Comparison of ENCODE assay signal across 10 mouse cellular contexts in the genomic region with DNA sequence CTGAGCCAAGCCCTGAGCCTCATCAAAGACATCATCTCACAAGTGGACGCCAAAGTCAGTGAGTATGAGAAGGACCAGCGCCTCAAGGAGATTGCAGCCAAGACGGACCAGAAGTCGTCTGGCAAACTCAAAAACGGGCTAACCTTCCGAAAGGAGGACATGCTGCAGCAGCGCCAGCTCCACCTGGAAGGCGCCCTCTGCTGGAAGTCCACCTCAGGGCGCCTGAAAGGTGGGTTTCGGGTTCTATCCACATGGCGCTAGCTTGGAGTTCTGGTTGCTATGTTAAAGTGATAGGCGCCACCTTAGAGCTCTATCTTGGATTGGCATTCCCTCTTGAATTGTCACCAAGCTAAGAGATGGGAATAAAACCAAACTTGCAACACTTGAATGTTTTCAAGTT. TPM values are rescaled to one million over a fixed set of nuclear protein-coding genes. Genes with fewer than 3 reads are reported as not detected.
DNase-seq lines count a peak whose midpoint lies in the region; ATAC-seq and TF ChIP-seq lines count a peak whose summit lies in the region.
"Had no signal": no experiment of that assay in that cellular context is flagged by ENCODE, and none has a peak within 500 bp of the region (broad histone marks: within the 10 kb centered on the region; RNA-seq: fewer than 3 reads in every experiment).

No protein-coding gene starts in this region.

- H3K4me1 ChIP-seq in lung, embryonic 14.5 days (ENCODE audit: insufficient read depth), result no peaks in the 10 kb centered on the region
- peaks cover 34% of the 10 kb centered on the region for H3K4me1 ChIP-seq in G1E (ENCODE audit: insufficient read depth, low read depth, low read length)
- no peaks in the 10 kb centered on the region; a peak in 1 of 4 replicates for H3K4me1 ChIP-seq in liver, embryonic 14.5 days (replicated peaks; ENCODE audit: control insufficient read depth in 2 of 2, insufficient read depth in 2 of 2, low read length in 1 of 2)

- ATAC-seq in lung, embryonic 14.5 days (ENCODE audit: insufficient read depth), result no peak
- ATAC-seq in G1E (ENCODE audit: extremely low read depth, insufficient number of reproducible peaks, low FRiP score, poor library complexity, severe bottlenecking), result no peak
- ATAC-seq in liver, embryonic 14.5 days (ENCODE audit: insufficient read depth), result no peak

- H3K4me3 ChIP-seq in lung, embryonic 14.5 days (ENCODE audit: low read depth, low read length), result no peak overlapping the region
- H3K4me3 ChIP-seq in G1E (ENCODE audit: low read depth, low read length), result no peak overlapping the region
- no peak overlapping the region for H3K4me3 ChIP-seq in liver, embryonic 14.5 days (ENCODE audit: insufficient read depth in 1 of 2, low read depth in 2 of 2, low read length in 2 of 2)

- peaks cover 67% of the 10 kb centered on the region for H3K36me3 ChIP-seq in lung, embryonic 14.5 days (ENCODE audit: insufficient read depth)
- H3K36me3 ChIP-seq in G1E (replicated peaks), result peaks cover 91% of the 10 kb centered on the region
- H3K36me3 ChIP-seq in liver, embryonic 14.5 days (replicated peaks; ENCODE audit: control insufficient read depth, insufficient read depth, low read depth), result no peaks in the 10 kb centered on the region; the same call in 1 of the 2 replicates

- TF ChIP-seq CTCF in lung, embryonic 14.5 days (IDR thresholded peaks at IDR 0.05; ENCODE audit: low read depth), result peak; percentile 51
- 0 out of 2 replicates have a peak, but pooled peaks have one; percentile 16 for TF ChIP-seq CTCF in G1E (IDR thresholded peaks at IDR 0.05; ENCODE audit: low read depth, low read length)
- TF ChIP-seq CTCF in liver, embryonic 14.5 days (IDR thresholded peaks at IDR 0.05; ENCODE audit: low read depth), result peak; percentile 75

- 81% methylated on average over 12 of the region's 12 CpGs for WGBS in lung, embryonic 14.5 days
- 76% methylated on average over 12 of the region's 12 CpGs for WGBS in liver, embryonic 14.5 days (ENCODE audit: insufficient replicate concordance)

- H3K9me3 ChIP-seq in lung, embryonic 14.5 days (ENCODE audit: low read depth, low read length), result no peaks in the 10 kb centered on the region
- no peaks in the 10 kb centered on the region for H3K9me3 ChIP-seq in G1E (replicated peaks)
- H3K9me3 ChIP-seq in liver, embryonic 14.5 days (ENCODE audit: control insufficient read depth, low read length), result no peaks in the 10 kb centered on the region

- no peak overlapping the region for H3K4me2 ChIP-seq in lung, embryonic 14.5 days
- no peak overlapping the region for H3K4me2 ChIP-seq in liver, embryonic 14.5 days (ENCODE audit: low read depth)

- H3K9ac ChIP-seq in lung, embryonic 14.5 days, result no peak overlapping the region
- H3K9ac ChIP-seq in liver, embryonic 14.5 days (replicated peaks), result no peak overlapping the region

- TF ChIP-seq EP300 in liver, embryonic 14.5 days (IDR thresholded peaks at IDR 0.05; ENCODE audit: low read depth), result no peak

- H3K27me3 ChIP-seq in lung, embryonic 14.5 days (ENCODE audit: insufficient read depth, low read length), result no peaks in the 10 kb centered on the region
- no peaks in the 10 kb centered on the region for H3K27me3 ChIP-seq in G1E (ENCODE audit: insufficient read depth, low read length)
- no peaks in the 10 kb centered on the region for H3K27me3 ChIP-seq in liver, embryonic 14.5 days (ENCODE audit: control insufficient read depth, insufficient read depth, low read length)

- no peak overlapping the region for H3K27ac ChIP-seq in lung, embryonic 14.5 days (ENCODE audit: low read depth)
- H3K27ac ChIP-seq in liver, embryonic 14.5 days, result no peak overlapping the region

- DNase-seq in embryo, embryonic 11 days, result peak; percentile 26
- no peak for DNase-seq in embryo, embryonic 9.5 days (ENCODE audit: extremely low spot score)
- peak; percentile 9 for DNase-seq in lung, embryonic 14.5 days
- no peak for DNase-seq in lung, postnatal 25 days (ENCODE audit: low spot score)
- no peak for DNase-seq in G1E (ENCODE audit: low spot score)
- DNase-seq in liver, embryonic 14.5 days (ENCODE audit: low read depth in 3 of 3, low spot score in 3 of 3), result no peak
- DNase-seq in ovary, adult 18-20 months (ENCODE audit: low spot score), result no peak
- no peak for DNase-seq in urinary bladder, postnatal 25 days (ENCODE audit: low spot score)

RNA-seq across cellular contexts. Expression of gene Pex11g, which starts 28.0 kb away (rescaled TPM):
- 3.9 and 4.4 TPM in 2 replicates for polyA plus RNA-seq in lung, embryonic 14.5 days (2014; fragmentation: Nextera tagmentation; extraction: Ambion mirVana)
- total RNA-seq in G1E (2014; fragmentation: Nextera tagmentation) (5.0 and 5.6 TPM in 2 replicates), G1E (2017) (1.9 and 2.1 TPM in 2 replicates)
- 1.1 and 1.2 TPM in 2 replicates for polyA plus RNA-seq in G1E (2012)
- 2.5 and 3.1 TPM in 2 replicates for polyA plus RNA-seq in liver, embryonic 14.5 days (2012; rRNA removed)
- polyA plus RNA-seq in liver, embryonic 14.5 days (2014; fragmentation: Nextera tagmentation; extraction: Ambion mirVana), result 2.7 and 3.5 TPM in 2 replicates

RNA-seq across cellular contexts. Expression of gene Tex45, which starts 31.2 kb away (rescaled TPM):
- polyA plus RNA-seq in lung, embryonic 14.5 days (2014; fragmentation: Nextera tagmentation; extraction: Ambion mirVana), result not detected in 2 replicates
- total RNA-seq in G1E (2014; fragmentation: Nextera tagmentation) (not detected in 2 replicates), G1E (2017) (0.11 TPM in 1 of 2 replicates, not detected in the other)
- polyA plus RNA-seq in G1E (2012), result not detected in 2 replicates
- 0.05 TPM in 1 of 2 replicates, not detected in the other for polyA plus RNA-seq in liver, embryonic 14.5 days (2012; rRNA removed)
- 0.10 TPM in 1 of 2 replicates, not detected in the other for polyA plus RNA-seq in liver, embryonic 14.5 days (2014; fragmentation: Nextera tagmentation; extraction: Ambion mirVana)
- polyA plus RNA-seq: heart, embryonic 14.5 days; large intestine, adult 2 months had no signal

RNA-seq across cellular contexts. Expression of gene Arhgef18, which starts 46.7 kb away (rescaled TPM):
- 7.8 TPM in 2 replicates for polyA plus RNA-seq in lung, embryonic 14.5 days (2014; fragmentation: Nextera tagmentation; extraction: Ambion mirVana)
- 13.0 and 13.1 TPM in 2 replicates for total RNA-seq in G1E (2014; fragmentation: Nextera tagmentation)
- total RNA-seq in G1E (2017), result 12.4 and 13.3 TPM in 2 replicates
- 37.6 and 47.7 TPM in 2 replicates for polyA plus RNA-seq in G1E (2012)
- polyA plus RNA-seq in liver, embryonic 14.5 days (2012; rRNA removed), result 3.4 and 3.6 TPM in 2 replicates
- 2.0 and 2.5 TPM in 2 replicates for polyA plus RNA-seq in liver, embryonic 14.5 days (2014; fragmentation: Nextera tagmentation; extraction: Ambion mirVana)

RNA-seq across cellular contexts. Expression of gene Zfp358, which starts 53.4 kb away (rescaled TPM):
- 19.9 and 21.7 TPM in 2 replicates for polyA plus RNA-seq in lung, embryonic 14.5 days (2014; fragmentation: Nextera tagmentation; extraction: Ambion mirVana)
- 25.7 and 26.6 TPM in 2 replicates for total RNA-seq in G1E (2014; fragmentation: Nextera tagmentation)
- 6.6 and 7.4 TPM in 2 replicates for total RNA-seq in G1E (2017)
- 19.2 and 22.7 TPM in 2 replicates for polyA plus RNA-seq in G1E (2012)
- 4.8 and 6.8 TPM in 2 replicates for polyA plus RNA-seq in liver, embryonic 14.5 days (2012; rRNA removed)
- 1.7 and 2.0 TPM in 2 replicates for polyA plus RNA-seq in liver, embryonic 14.5 days (2014; fragmentation: Nextera tagmentation; extraction: Ambion mirVana)

Comparison
In these comparisons a context has a peak if more than half of its experiments do, and no peak if none do; other contexts are left out.
1. DNase-seq: peak in embryo, embryonic 11 days (single experiment) and lung, embryonic 14.5 days (single experiment); none in embryo, embryonic 9.5 days (single experiment), lung, postnatal 25 days (single experiment), G1E (single experiment), liver, embryonic 14.5 days (0 of 3), ovary, adult 18-20 months (single experiment) and urinary bladder, postnatal 25 days (single experiment).
2. CTCF ChIP-seq: peak in every context shown above with its lines; median percentile 75 in liver, embryonic 14.5 days; 51 in lung, embryonic 14.5 days; 16 in G1E.